Mouse (Mus musculus) T-helper 17 cell (primary cell): ENCODE results near the gene Prss50.
"Not testable (repeated sequence)": the region's sequence is repeated elsewhere in the genome, so short reads cannot be mapped to it uniquely, and the experiment has no call there.

Experiments used
- in situ Hi-C, 2 experiments: fragments of 300-600 bp; cut with MboI, MseI; formaldehyde crosslinking; loops; 1 replicate in 1 of 2; 2 replicates in 1 of 2; pipeline ENCODE4 v1.15.1; 2025; ENCODE audit warnings: high pct_unique_total_duplicates in 2 of 2

Prss50 gene

GRCm38 (mm10) chr9:110857781-110858472 lies at the start of gene Prss50:
Gene Prss50, plus strand, starts transcription at chr9:110857967.
- in situ Hi-C loops, result no loop called here

- in situ Hi-C loops, result no loop called here
Measured at GRCm38 (mm10) chr9:110810051-110810450, 47.7 kb upstream of the Prss50 start.

- in situ Hi-C loops, result no loop called here
Measured at GRCm38 (mm10) chr9:110813789-110814188, 44.0 kb upstream of the Prss50 start, which contains the start of gene Prss44. Gene Prss44, plus strand, starts transcription at chr9:110813994.

GRCm38 (mm10) chr9:110820546-110820945 lies 37.2 kb upstream of the Prss50 start:
- in situ Hi-C loops, result not testable (repeated sequence)

- in situ Hi-C loops, result no loop called here
Measured at GRCm38 (mm10) chr9:110821436-110821835, 36.3 kb upstream of the Prss50 start.

GRCm38 (mm10) chr9:110825426-110825825 lies 32.3 kb upstream of the Prss50 start:
- in situ Hi-C loops, result no loop called here

GRCm38 (mm10) chr9:110825832-110826231 lies 31.9 kb upstream of the Prss50 start:
- in situ Hi-C loops, result no loop called here

GRCm38 (mm10) chr9:110826390-110826789 lies 31.4 kb upstream of the Prss50 start, which contains the start of gene Prss43:
Gene Prss43, plus strand, starts transcription at chr9:110826690.
- in situ Hi-C loops, result no loop called here

- in situ Hi-C loops, result no loop called here
Measured at GRCm38 (mm10) chr9:110833021-110833420, 24.7 kb upstream of the Prss50 start.

- in situ Hi-C loops, result no loop called here
Measured at GRCm38 (mm10) chr9:110834411-110834810, 23.4 kb upstream of the Prss50 start, which contains the start of gene Prss45. Gene Prss45, plus strand, starts transcription at chr9:110834588.

- in situ Hi-C loops, result no loop called here
Measured at GRCm38 (mm10) chr9:110834961-110835360, 22.8 kb upstream of the Prss50 start.

- in situ Hi-C loops, result no loop called here
Measured at GRCm38 (mm10) chr9:110836112-110836511, 21.7 kb upstream of the Prss50 start.

- in situ Hi-C loops, result no loop called here
Measured at GRCm38 (mm10) chr9:110840905-110841304, 16.9 kb upstream of the Prss50 start.

- in situ Hi-C loops, result no loop called here
Measured at GRCm38 (mm10) chr9:110841438-110841837, 16.3 kb upstream of the Prss50 start.

- in situ Hi-C loops, result no loop called here
Measured at GRCm38 (mm10) chr9:110844206-110844605, 13.6 kb upstream of the Prss50 start, which contains the start of gene Prss46. Gene Prss46, plus strand, starts transcription at chr9:110844506.

GRCm38 (mm10) chr9:110849162-110849561 lies 8.6 kb upstream of the Prss50 start:
- in situ Hi-C loops, result no loop called here

GRCm38 (mm10) chr9:110855903-110856302 lies 1.9 kb upstream of the Prss50 start:
- in situ Hi-C loops, result no loop called here

- in situ Hi-C loops, result no loop called here
Measured at GRCm38 (mm10) chr9:110856920-110857319, 847 bp upstream of the Prss50 start.

- in situ Hi-C loops, result no loop called here
Measured at GRCm38 (mm10) chr9:110858523-110858922, 756 bp downstream of the Prss50 start.

- in situ Hi-C loops, result no loop called here
Measured at GRCm38 (mm10) chr9:110858967-110859596, 1.3 kb downstream of the Prss50 start.

GRCm38 (mm10) chr9:110871030-110871429 lies 13.3 kb downstream of the Prss50 start:
- in situ Hi-C loops, result loop anchor here (5.0 kb wide), 3 partner anchors 89 to 144 kb away; no protein-coding TSS in a partner anchor
